Mouse (Mus musculus): ENCODE measurements around the gene Rps3. TPM values are rescaled to one million over a fixed set of nuclear protein-coding genes. Genes with fewer than 3 reads are reported as not detected.
A peak's percentile ranks its signal among the peaks of the same experiment; 100 is the strongest.

Gene Rps3
- polyA plus RNA-seq, 1 experiment: 1,504 TPM

DNA sequence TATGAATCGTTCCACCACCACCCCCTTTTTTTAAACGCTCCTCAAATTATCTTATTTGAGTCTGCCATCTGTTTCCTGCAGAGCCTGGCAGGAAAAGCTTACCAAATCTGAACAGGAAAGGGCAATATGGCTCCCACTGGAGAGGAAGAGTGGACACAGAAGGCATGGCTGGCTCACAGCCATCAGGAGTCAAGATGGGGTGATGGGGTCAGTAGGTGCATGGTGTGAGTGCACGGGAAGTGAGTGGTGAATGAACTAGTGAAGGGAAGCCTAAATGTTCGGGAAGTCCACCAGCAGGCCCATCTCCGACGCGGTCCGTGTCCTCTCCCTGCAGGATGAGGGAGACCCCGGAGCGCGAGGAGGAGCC lies 15.6 kb downstream of the Rps3 start:
- H3K4me1 ChIP-seq (ENCODE audit: control insufficient read depth, insufficient read depth, low read length): no peaks in the 10 kb centered on the region
- 0 out of 2 replicates have a peak overlapping the region, but pooled peaks have one; percentile 0 for H3K4me3 ChIP-seq (ENCODE audit: insufficient read depth, low read length)
- H3K27ac ChIP-seq (ENCODE audit: insufficient read depth, low read length): no peak overlapping the region
- TF ChIP-seq CTCF (IDR thresholded peaks at IDR 0.05; ENCODE audit: borderline replicate concordance, insufficient read depth, low read length) (no peak), POLR2A (IDR thresholded peaks at IDR 0.05; ENCODE audit: low read depth, low read length) (no peak; the same call in 1 of the 2 replicates)

DNA sequence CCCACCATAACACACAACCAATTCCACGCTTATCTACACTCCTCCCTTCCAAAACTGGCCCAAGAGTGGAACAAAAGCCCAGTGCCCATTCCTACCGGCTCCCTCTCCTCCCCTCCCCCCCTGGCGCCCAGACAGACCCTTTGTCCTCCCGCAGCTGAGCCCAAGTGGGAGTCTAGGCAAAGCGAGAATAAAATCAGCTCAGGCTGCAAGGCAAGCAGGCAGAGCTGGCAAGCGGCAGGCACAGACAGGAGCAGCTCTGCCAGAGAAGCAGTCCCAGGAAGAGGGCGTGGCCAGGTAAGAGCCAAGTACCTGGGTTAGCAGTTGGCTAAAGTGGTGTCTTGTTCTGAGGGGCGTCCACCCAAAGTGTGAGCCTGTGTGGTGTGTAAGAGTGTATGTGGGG lies 17.7 kb downstream of the Rps3 start, which contains the start of gene Klhl35:
TSS of gene Klhl35 (plus strand) at position 194 of the 400 bp plus-strand sequence.
- no peak within 1 kb of the TSS for H3K4me3 ChIP-seq (ENCODE audit: insufficient read depth, low read length)
- H3K27ac ChIP-seq (ENCODE audit: insufficient read depth, low read length): no peak within 1 kb of the TSS
- TF ChIP-seq CTCF (IDR thresholded peaks at IDR 0.05; ENCODE audit: borderline replicate concordance, insufficient read depth, low read length) (no peak), POLR2A (IDR thresholded peaks at IDR 0.05; ENCODE audit: low read depth, low read length) (no peak)
- no peaks in the 10 kb centered on the region for H3K4me1 ChIP-seq (ENCODE audit: control insufficient read depth, insufficient read depth, low read length)

DNA sequence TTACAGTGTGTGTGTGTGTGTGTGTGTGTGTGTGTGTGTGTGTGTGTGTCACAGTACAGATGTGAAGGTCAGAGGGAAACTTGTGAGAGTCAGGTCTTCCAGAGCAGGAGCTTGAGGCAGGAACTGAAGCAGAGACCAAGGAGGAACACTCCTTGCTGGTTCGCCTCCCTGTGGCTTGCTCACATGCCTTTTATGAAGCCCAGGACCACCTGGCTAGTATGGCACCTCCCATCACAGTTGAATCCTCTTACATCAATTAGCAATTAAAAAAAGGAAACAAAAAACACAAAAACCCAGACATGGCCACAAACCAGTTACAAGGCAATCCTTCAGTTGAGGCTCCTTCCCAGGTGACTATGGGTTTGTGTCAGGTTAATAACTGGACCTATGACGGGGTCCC lies 20.4 kb downstream of the Rps3 start:
- Histone ChIP-seq H3K4me1 (ENCODE audit: control insufficient read depth, insufficient read depth, low read length) (no peaks in the 10 kb centered on the region), H3K4me3 (ENCODE audit: insufficient read depth, low read length) (no peak overlapping the region), H3K27ac (ENCODE audit: insufficient read depth, low read length) (no peak overlapping the region)
- TF ChIP-seq CTCF (IDR thresholded peaks at IDR 0.05; ENCODE audit: borderline replicate concordance, insufficient read depth, low read length) (no peak), POLR2A (IDR thresholded peaks at IDR 0.05; ENCODE audit: low read depth, low read length) (no peak)

DNA sequence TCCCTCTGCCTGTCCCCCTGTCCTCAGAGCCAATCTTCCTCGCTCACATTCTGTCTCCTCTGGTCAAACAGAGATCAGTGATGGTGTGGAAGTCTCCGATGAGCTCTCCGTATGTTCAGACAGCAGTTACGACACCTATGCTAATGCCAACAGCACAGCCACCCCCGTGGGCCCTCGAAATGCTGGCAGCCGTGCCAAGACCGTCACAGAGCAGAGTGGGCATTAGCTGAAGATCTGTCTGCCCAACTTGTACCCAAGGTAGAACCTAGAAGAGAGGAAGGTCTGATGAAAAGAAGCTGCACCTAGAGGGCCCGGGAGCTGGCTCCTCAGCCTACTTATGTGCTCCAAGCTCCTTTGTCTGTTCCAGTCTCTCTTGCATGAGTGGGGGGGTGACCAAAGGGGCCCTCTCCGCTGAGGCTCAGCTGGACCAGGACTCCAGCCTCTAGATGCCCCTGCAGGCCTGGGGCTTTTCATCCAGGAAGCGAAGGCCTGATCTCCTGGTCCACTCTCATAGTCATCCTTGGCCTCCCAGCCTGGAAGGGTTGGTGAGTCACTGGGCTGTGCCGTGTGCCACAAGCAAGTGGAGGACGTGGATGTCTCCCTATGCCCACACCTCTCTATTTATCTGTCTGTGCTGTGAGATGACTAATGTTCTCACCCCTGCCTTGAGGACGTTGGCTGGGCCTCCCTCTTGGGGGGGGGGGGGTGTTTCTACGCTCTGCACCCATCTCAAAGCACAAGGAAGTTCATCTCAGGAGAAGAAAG lies 23.5 kb downstream of the Rps3 start:
- Histone ChIP-seq H3K4me3 (ENCODE audit: insufficient read depth, low read length) (no peak overlapping the region), H3K4me1 (ENCODE audit: control insufficient read depth, insufficient read depth, low read length) (no peaks in the 10 kb centered on the region), H3K27ac (ENCODE audit: insufficient read depth, low read length) (no peak overlapping the region)
- TF ChIP-seq CTCF (IDR thresholded peaks at IDR 0.05; ENCODE audit: borderline replicate concordance, insufficient read depth, low read length) (no peak), POLR2A (IDR thresholded peaks at IDR 0.05; ENCODE audit: low read depth, low read length) (no peak)

DNA sequence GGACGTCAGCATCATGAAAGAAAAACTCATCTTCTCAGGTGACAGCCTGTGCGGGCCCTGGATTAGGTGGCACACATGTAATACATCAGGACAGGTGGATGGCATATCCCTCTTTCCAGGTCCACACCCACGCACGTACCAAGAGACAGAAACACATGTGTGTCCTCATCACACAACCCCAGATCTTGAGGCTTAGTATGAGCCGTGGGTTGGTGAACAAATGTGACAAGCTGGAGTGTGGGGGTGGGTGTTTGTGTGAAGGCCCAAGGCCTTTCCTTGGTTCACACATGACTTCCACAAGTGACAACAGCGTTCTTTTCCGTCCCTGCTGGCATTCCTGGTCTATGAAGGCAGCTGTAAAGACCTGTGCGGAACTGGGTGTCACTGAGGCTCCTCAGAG lies 24.7 kb downstream of the Rps3 start:
- no peak for TF ChIP-seq POLR2A (IDR thresholded peaks at IDR 0.05; ENCODE audit: low read depth, low read length)
- TF ChIP-seq CTCF (IDR thresholded peaks at IDR 0.05; ENCODE audit: borderline replicate concordance, insufficient read depth, low read length): no peak
- H3K4me3 ChIP-seq (ENCODE audit: insufficient read depth, low read length): no peak overlapping the region
- no peaks in the 10 kb centered on the region for H3K4me1 ChIP-seq (ENCODE audit: control insufficient read depth, insufficient read depth, low read length)
- H3K27ac ChIP-seq (ENCODE audit: insufficient read depth, low read length): no peak overlapping the region

DNA sequence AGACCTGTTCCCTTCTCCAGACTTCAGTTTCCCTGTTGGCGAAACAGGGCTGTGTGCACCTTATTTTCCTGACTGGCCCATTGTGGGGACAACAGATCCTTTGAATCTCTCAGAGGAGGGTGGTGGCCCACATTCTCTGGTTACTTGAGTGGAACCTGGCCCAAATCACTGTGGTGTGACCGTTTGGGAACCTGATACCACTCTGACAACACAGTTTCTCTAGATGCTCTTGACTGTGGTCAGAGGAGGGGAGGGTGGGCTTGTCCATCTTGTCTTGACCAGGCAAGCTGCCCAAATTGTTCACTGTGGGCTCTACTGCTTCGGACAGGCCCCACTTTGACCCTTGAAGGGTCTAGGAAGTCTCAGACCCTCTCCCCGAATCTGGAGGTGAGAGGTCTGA lies 29.5 kb downstream of the Rps3 start:
- Histone ChIP-seq H3K4me3 (ENCODE audit: insufficient read depth, low read length) (no peak overlapping the region), H3K27ac (ENCODE audit: insufficient read depth, low read length) (no peak overlapping the region), H3K4me1 (ENCODE audit: control insufficient read depth, insufficient read depth, low read length) (no peaks in the 10 kb centered on the region)
- TF ChIP-seq CTCF (IDR thresholded peaks at IDR 0.05; ENCODE audit: borderline replicate concordance, insufficient read depth, low read length): no peak

DNA sequence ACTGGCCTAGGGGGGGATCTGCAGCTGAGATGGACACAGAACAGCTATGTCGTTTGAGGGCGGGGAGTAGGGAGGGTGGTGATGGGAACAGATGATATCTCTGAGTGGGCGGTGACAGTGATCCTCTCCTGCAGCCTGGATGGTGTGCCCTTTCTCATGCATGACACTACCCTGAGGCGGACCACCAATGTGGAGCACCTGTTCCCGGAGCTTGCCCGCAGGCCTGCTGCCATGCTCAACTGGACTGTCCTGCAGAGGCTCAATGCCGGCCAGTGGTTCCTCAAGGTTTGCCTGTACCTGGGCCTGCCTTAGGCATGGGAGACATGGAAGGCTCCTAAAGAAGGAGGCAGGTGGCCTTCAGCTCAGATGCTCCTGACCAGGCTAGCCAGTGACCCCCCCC lies 30.7 kb downstream of the Rps3 start:
- no peaks in the 10 kb centered on the region for H3K4me1 ChIP-seq (ENCODE audit: control insufficient read depth, insufficient read depth, low read length)
- H3K4me3 ChIP-seq (ENCODE audit: insufficient read depth, low read length): no peak overlapping the region
- no peak for TF ChIP-seq POLR2A (IDR thresholded peaks at IDR 0.05; ENCODE audit: low read depth, low read length)
- no peak for TF ChIP-seq CTCF (IDR thresholded peaks at IDR 0.05; ENCODE audit: borderline replicate concordance, insufficient read depth, low read length)
- H3K27ac ChIP-seq (ENCODE audit: insufficient read depth, low read length): no peak overlapping the region

DNA sequence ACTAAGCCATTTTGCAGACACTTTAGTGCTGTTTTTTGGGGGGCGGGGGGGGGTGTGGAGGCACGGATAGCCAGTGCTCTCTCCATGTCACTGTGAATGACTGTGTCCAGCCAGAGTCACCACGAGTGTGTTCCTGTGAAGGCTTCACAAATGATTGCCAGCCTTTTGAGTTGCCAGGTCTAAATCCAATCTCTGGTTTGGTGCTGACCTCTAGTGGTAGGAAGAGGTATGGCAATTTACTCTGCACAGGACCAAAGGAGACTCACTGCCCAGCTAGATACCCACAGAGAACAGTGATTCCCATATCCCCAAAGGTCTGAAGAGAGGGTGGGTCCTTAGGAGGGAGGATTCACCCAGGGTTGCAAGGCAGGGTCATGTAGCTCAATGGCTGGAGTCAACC lies 32.8 kb downstream of the Rps3 start:
- TF ChIP-seq CTCF (IDR thresholded peaks at IDR 0.05; ENCODE audit: borderline replicate concordance, insufficient read depth, low read length): 0 out of 2 replicates have a peak, but pooled peaks have one; percentile 31
- no peak for TF ChIP-seq POLR2A (IDR thresholded peaks at IDR 0.05; ENCODE audit: low read depth, low read length)
- H3K4me1 ChIP-seq (ENCODE audit: control insufficient read depth, insufficient read depth, low read length): no peaks in the 10 kb centered on the region
- no peak overlapping the region for H3K27ac ChIP-seq (ENCODE audit: insufficient read depth, low read length)
- no peak overlapping the region for H3K4me3 ChIP-seq (ENCODE audit: insufficient read depth, low read length)

DNA sequence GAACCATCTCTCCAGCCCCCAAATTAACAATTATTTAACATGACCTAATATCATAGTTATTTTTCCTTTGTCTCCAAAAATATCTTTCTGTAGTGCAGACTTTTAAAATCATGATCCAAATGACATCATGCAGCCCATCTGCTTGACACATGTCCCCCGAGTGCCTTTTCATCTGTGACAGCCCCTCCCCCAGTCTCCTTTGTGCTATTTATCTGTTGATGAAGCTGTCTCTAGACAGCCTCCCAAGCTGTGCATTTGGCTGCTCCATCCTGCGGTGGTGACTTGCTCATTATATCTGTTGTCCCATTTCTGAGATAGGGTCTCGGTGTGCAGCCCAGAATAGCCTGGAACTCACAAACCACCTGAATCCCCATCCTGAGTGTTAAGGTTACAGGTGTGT lies 33.8 kb downstream of the Rps3 start:
- H3K4me1 ChIP-seq (ENCODE audit: control insufficient read depth, insufficient read depth, low read length): no peaks in the 10 kb centered on the region
- H3K4me3 ChIP-seq (ENCODE audit: insufficient read depth, low read length): no peak overlapping the region
- no peak overlapping the region for H3K27ac ChIP-seq (ENCODE audit: insufficient read depth, low read length)
- TF ChIP-seq CTCF (IDR thresholded peaks at IDR 0.05; ENCODE audit: borderline replicate concordance, insufficient read depth, low read length) (no peak), POLR2A (IDR thresholded peaks at IDR 0.05; ENCODE audit: low read depth, low read length) (no peak)

DNA sequence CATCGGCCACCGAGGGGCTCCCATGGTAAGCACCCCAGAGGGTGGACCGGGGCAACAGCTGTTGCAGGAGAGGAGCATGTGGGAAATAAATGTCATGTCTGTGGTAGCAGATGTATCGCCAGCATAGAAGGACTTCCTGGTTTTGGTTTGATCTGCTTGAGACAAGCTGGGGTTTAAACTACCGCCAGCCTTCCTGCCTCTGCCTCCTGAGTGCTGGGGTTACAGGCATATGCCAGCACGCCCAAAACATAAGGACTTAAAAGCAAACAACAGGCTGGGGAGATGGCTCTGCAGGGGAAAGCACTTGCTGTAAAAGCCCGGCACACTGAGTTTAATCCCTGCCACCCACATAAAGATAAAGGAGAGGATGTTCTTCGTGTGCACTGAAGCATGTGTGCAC lies 34.5 kb downstream of the Rps3 start:
- TF ChIP-seq POLR2A (IDR thresholded peaks at IDR 0.05; ENCODE audit: low read depth, low read length): no peak
- TF ChIP-seq CTCF (IDR thresholded peaks at IDR 0.05; ENCODE audit: borderline replicate concordance, insufficient read depth, low read length): no peak

More for the DNA sequence above, 34.5 kb downstream of the Rps3 start:
- Histone ChIP-seq H3K27ac (ENCODE audit: insufficient read depth, low read length) (no peak overlapping the region), H3K4me1 (ENCODE audit: control insufficient read depth, insufficient read depth, low read length) (no peaks in the 10 kb centered on the region), H3K4me3 (ENCODE audit: insufficient read depth, low read length) (no peak overlapping the region)
